Mouse (Mus musculus) embryonic facial prominence, embryonic 11.5 days (tissue): ENCODE results near the gene Cib2. TPM values are rescaled to one million over a fixed set of nuclear protein-coding genes. Genes with fewer than 3 reads are reported as not detected.
A peak's percentile ranks its signal among the peaks of the same experiment; 100 is the strongest.
"Not testable (repeated sequence)": the region's sequence is repeated elsewhere in the genome, so short reads cannot be mapped to it uniquely, and the experiment has no call there.

Experiments
- ATAC-seq: fragments of 200-750 bp; cut with Nextera tagmentation; replicated peaks from 2 replicates; pipeline ENCODE4 v1.8.0; 2017; ENCODE audit warnings: low read depth; ENCODE audit not compliant: insufficient number of reproducible peaks, low FRiP score, low TSS enrichment
- DNase-seq: peaks from one replicate; pipeline ENCODE4 v3.0.0-alpha.2; 2015; ENCODE audit warnings: low spot score
- H3K27ac ChIP-seq: fragments of 300-500 bp; sonication (generic); replicated peaks from 2 replicates; pipeline ENCODE4 v1.5.1; 2014; ENCODE audit warnings: mild to moderate bottlenecking, low read depth, low read length, control low read depth
- H3K27me3 ChIP-seq: fragments of 300-500 bp; sonication (generic); 2 replicates; pipeline ENCODE4 v1.6.1; 2014; ENCODE audit warnings: mild to moderate bottlenecking, low read length, moderate library complexity, mixed read lengths; ENCODE audit not compliant: control insufficient read depth, insufficient read depth
- H3K36me3 ChIP-seq: fragments of 300-500 bp; sonication (generic); replicated peaks from 2 replicates; pipeline ENCODE4 v1.6.1; 2014; ENCODE audit warnings: low read depth, mild to moderate bottlenecking, low read length, moderate library complexity, mixed read lengths; ENCODE audit not compliant: control insufficient read depth, insufficient read depth
- H3K4me1 ChIP-seq: fragments of 300-500 bp; sonication (generic); 2 replicates; pipeline ENCODE4 v1.6.1; 2014; ENCODE audit warnings: low read length, mixed read lengths; ENCODE audit not compliant: control insufficient read depth, insufficient read depth
- H3K4me2 ChIP-seq: fragments of 300-500 bp; sonication (generic); 2 replicates; pipeline ENCODE4 v1.6.1; 2014; ENCODE audit warnings: low read depth, mild to moderate bottlenecking, control low read depth, low read length, moderate library complexity
- H3K4me3 ChIP-seq: fragments of 300-500 bp; sonication (generic); 2 replicates; pipeline ENCODE4 v1.5.1; 2014; ENCODE audit warnings: low read depth, low read length, control low read depth
- H3K9ac ChIP-seq: fragments of 300-500 bp; sonication (generic); replicated peaks from 2 replicates; pipeline ENCODE4 v1.6.1; 2014; ENCODE audit warnings: mild to moderate bottlenecking, control low read depth, low read length
- H3K9me3 ChIP-seq: fragments of 300-500 bp; sonication (generic); replicated peaks from 2 replicates; pipeline ENCODE4 v1.6.1; 2016; ENCODE audit warnings: mild to moderate bottlenecking, low read length, inconsistent platforms, mixed read lengths; ENCODE audit not compliant: control insufficient read depth
- WGBS: fragments of 180-500 bp; shearing (Covaris S2); extraction: QIAGEN DNeasy Blood & Tissue Kit; methylation state at CpG from one replicate; pipeline ENCODE4 v1.1.7; 2014; 5-methylcytosine and 5-hydroxymethylcytosine counted together
- polyA plus RNA-seq: library from polyadenylated mRNA; unstranded; fragments of >200 nt; fragmentation: Nextera tagmentation; extraction: Ambion mirVana; gene quantifications from 2 replicates; pipeline ENCODE4 v1.2.1, GENCODE M21; 2014

The Cib2 gene
- polyA plus RNA-seq, 1 experiment from 2014 or later, result 17.6 TPM

DNA sequence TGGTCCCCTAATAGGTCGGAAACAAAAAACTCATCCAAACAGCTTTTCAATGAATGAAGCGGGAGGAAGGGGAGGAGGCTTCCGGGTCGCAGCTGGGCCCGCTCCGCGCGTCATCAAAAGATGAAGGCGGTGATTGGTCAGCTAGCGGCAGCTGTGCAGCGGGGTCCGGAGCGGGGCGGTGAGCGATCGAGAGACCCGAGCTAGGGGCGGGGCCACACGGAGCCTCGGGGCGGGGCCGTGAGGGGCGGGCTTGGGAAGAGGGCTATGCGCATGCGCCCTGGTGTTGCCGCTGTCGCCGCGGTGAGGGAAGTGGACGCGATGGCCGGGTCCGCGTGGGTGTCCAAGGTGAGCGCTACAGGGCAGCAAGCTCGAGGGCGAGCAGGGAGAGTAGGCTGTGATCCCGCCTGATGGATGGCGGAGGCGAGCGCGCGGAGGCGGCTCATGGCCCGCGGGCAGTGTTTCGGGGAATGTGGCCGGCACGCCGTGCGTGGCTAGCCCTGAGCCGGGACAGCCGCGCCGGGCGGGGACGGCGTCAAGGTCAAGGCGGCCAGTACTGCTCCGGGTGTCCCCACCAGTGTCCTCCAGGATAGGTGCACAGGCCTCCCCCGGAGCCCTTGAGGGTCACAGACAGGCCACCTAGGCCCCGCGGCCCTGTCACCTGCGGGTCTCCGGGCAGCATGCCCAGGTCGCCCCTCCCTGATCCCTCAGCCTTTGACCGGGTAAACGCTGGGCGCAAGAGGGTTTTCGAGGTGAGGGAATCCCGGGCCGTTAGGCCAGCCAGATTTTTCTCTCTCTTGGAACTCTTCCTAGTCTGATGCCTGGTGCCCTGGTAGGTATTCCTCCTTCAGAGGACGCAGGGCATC lies 26.4 kb upstream of the Cib2 start, which contains the start of gene Idh3a:
TSS of gene Idh3a (plus strand) at position 136 of the 863 bp plus-strand sequence.
- no peaks in the 10 kb centered on the region for H3K27me3 ChIP-seq
- H3K27ac ChIP-seq, result no peak within 1 kb of the TSS
- peak within 1 kb of the TSS; percentile 81 for H3K4me2 ChIP-seq
- H3K9ac ChIP-seq, result peak within 1 kb of the TSS; percentile 70
- H3K4me1 ChIP-seq, result no peaks in the 10 kb centered on the region
- no peaks in the 10 kb centered on the region for H3K9me3 ChIP-seq
- peak; percentile 97 for ATAC-seq
- H3K4me3 ChIP-seq, result peak within 1 kb of the TSS; percentile 72
- WGBS, result under 1% methylated on average over 64 of the region's 73 CpGs
- no peaks in the 10 kb centered on the region for H3K36me3 ChIP-seq
- peak; percentile 98 for DNase-seq

DNA sequence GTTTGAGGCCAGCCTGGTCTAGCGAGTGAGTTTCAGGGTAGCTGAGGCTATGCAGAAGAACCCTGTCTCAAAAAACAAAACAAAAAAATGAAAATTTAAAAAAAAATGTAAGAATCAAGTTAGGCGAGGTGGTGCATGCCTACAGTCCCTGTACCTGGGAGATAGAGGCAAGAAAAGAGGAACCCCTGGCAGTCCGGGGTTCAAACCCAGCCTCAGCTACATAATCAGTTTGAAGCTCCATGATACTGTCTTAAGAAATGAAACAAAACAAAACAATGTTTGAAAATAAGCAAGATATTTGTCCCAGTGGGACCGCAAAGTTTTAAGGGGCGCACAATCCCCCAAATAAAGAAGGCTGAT lies 25.8 kb upstream of the Cib2 start:
- Histone ChIP-seq H3K9ac (no peak overlapping the region), H3K4me3 (peak overlapping the region; percentile 16; the same call in 1 of the 2 replicates), H3K9me3 (no peaks in the 10 kb centered on the region), H3K27ac (no peak overlapping the region), H3K4me2 (peak overlapping the region; percentile 32), H3K36me3 (no peaks in the 10 kb centered on the region), H3K4me1 (no peaks in the 10 kb centered on the region), H3K27me3 (no peaks in the 10 kb centered on the region)
- ATAC-seq, result no peak; the same call in 1 of the 2 replicates
- WGBS, result 33% methylated on average over 5 of the region's 5 CpGs
- DNase-seq, result no peak

DNA sequence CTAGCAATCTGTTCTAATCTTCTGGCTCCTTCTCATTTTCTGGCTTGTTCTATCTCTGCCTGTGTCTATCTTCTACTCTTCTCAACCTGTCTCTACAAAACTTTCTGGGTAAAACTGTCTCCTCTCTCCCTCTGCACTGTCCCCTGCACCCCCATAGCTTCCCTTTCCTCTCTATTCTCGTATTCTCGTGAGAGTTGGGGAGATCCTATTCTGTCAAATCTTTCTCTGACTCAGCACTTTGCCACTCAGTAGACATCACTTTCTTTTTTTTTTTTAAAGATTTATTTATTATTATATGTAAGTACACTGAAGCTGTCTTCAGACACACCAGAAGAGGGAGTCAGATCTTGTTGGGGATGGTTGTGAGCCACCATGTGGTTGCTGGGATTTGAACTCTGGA lies 24.1 kb upstream of the Cib2 start:
- ATAC-seq, H3K27me3 ChIP-seq, DNase-seq, H3K36me3 ChIP-seq, H3K4me1 ChIP-seq, H3K9ac ChIP-seq, H3K9me3 ChIP-seq, H3K4me2 ChIP-seq, H3K4me3 ChIP-seq, H3K27ac ChIP-seq: not testable (repeated sequence)
- 80% methylated on average over 2 of the region's 2 CpGs for WGBS

DNA sequence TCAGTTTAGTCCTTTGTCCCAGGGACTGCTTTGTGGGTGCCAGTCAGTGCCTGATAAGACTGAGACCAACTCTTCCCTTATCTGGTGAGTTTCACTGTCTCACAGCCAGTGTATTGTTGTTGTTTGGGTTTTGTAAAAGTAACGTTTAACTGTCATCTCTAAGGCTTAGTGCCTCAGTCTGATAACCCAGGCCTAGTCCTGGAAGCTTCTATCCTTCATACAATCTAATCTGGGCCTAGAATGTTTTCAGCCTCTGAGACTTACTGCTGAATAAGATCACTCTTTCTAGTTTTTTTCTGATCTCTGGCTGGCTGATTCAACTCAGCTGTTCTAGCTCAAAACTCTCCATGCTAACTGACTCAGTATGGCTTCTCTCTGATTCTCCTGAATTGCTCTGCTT lies 23.7 kb upstream of the Cib2 start:
- no peaks in the 10 kb centered on the region for H3K4me1 ChIP-seq
- no peak overlapping the region for H3K4me2 ChIP-seq
- no peak overlapping the region for H3K27ac ChIP-seq
- ATAC-seq (no peak), DNase-seq (no peak)
- WGBS, result 38% methylated on average over 1 of the region's 1 CpGs
- H3K4me3 ChIP-seq, result no peak overlapping the region
- no peaks in the 10 kb centered on the region for H3K27me3 ChIP-seq
- no peaks in the 10 kb centered on the region for H3K36me3 ChIP-seq
- H3K9me3 ChIP-seq, result no peaks in the 10 kb centered on the region
- no peak overlapping the region for H3K9ac ChIP-seq

DNA sequence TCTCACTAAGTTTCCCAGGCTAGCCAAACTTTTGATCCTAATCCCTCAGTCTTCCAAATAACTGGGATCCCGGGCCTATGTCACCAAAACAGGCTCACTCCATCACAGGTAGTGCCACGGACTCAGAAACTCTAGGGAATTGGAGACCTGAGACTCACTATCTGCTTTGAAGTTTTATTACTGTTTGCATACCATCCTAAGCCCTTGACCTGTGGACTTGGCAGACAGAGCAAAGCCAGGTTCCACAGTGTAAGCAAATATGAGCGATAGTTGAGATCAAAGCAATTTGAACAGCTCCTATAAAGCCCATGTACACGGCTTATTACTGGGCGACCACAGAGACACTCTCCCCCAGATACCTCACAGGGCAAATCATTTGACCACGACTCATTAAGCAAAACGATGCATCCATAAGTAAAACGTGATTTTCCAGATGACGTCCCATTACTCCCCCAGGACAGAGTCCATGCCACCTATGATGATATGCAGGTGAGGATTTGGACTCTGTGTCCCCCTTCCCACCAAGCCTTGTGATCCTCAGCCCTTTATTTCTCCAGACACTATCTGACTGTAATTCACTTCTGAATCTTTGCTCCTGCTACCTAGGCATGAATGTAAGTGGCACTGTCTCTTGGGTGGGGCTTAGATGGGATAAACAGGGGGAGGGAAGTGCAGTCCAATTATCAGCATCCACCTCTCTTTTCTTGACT lies 11.3 kb upstream of the Cib2 start:
- Histone ChIP-seq H3K9me3 (no peaks in the 10 kb centered on the region), H3K27ac (no peak overlapping the region), H3K36me3 (no peaks in the 10 kb centered on the region), H3K27me3 (no peaks in the 10 kb centered on the region), H3K4me2 (no peak overlapping the region), H3K4me1 (no peaks in the 10 kb centered on the region), H3K9ac (no peak overlapping the region), H3K4me3 (no peak overlapping the region)
- no peak for DNase-seq
- WGBS, result 74% methylated on average over 9 of the region's 9 CpGs
- ATAC-seq, result no peak

DNA sequence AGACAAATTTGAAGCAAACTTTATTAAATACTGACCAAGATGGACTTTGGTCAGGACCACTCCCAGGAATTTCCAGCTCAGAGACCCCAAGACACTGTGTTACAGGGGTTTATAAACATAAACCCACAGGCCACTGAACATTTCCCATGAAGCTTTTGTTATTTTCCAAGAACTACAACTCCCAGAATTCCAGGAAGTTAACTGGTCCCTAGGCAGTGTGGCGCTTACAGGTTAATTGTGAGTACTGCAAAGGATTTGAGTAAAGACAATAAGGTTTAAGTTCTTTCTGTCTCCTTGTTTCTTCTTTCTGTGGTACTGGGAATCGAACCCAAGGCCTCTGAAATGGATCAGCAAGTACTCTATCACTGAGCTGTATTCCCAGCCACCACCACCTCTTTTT lies 8.7 kb upstream of the Cib2 start:
- no peaks in the 10 kb centered on the region for H3K27me3 ChIP-seq
- ATAC-seq (no peak), DNase-seq (peak; percentile 62)
- H3K36me3 ChIP-seq, result no peaks in the 10 kb centered on the region
- WGBS, result 33% methylated on average over 2 of the region's 2 CpGs
- H3K27ac ChIP-seq, result no peak overlapping the region
- no peak overlapping the region for H3K4me2 ChIP-seq
- no peaks in the 10 kb centered on the region for H3K4me1 ChIP-seq
- no peaks in the 10 kb centered on the region for H3K9me3 ChIP-seq
- no peak overlapping the region for H3K9ac ChIP-seq
- H3K4me3 ChIP-seq, result no peak overlapping the region

DNA sequence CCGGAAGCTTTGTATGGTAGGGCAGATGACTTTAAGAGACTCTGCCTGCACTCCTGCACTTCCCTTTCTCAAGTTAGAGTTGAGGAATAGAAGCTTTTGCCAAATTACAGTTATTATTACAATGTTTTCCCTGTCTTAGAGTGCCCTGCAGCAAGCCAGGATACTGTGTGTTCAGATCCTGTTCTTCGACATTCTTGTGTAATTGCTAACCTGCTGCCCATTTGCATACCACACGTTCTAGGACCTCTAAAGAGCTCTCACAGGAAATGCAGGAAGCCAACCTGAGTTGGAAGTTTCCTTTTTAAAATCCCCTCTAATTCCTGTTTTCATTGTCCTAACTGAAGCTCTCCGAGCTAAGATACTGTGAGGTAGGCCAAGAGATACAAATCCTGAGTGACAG lies 6.9 kb upstream of the Cib2 start:
- no peak overlapping the region for H3K4me3 ChIP-seq
- H3K4me2 ChIP-seq, result no peak overlapping the region
- no peak overlapping the region for H3K27ac ChIP-seq
- no peak overlapping the region for H3K9ac ChIP-seq
- DNase-seq, result peak; percentile 29
- ATAC-seq, result no peak
- 41% methylated on average over 4 of the region's 4 CpGs for WGBS
- H3K27me3 ChIP-seq, result no peaks in the 10 kb centered on the region
- H3K9me3 ChIP-seq, result no peaks in the 10 kb centered on the region
- no peaks in the 10 kb centered on the region for H3K4me1 ChIP-seq
- H3K36me3 ChIP-seq, result no peaks in the 10 kb centered on the region
